Mouse (Mus musculus) midbrain, embryonic 10.5 days (tissue): Measurements from ENCODE around the gene Mus81. TPM values are rescaled to one million over a fixed set of nuclear protein-coding genes. Genes with fewer than 3 reads are reported as not detected.

Experiments used
- DNase-seq: peaks from one replicate; pipeline ENCODE4 v3.0.0-alpha.2; 2017; ENCODE audit warnings: low spot score
- H3K27ac ChIP-seq: fragments of 300-500 bp; sonication (generic); replicated peaks from 2 replicates; pipeline ENCODE4 v1.5.1; 2016; ENCODE audit warnings: mild to moderate bottlenecking
- H3K27me3 ChIP-seq: fragments of 300-500 bp; sonication (generic); 2 replicates; pipeline ENCODE4 v1.6.1; 2016; ENCODE audit warnings: low read depth, mild to moderate bottlenecking; ENCODE audit not compliant: poor library complexity, severe bottlenecking
- H3K36me3 ChIP-seq: fragments of 300-500 bp; sonication (generic); 2 replicates; pipeline ENCODE4 v1.6.1; 2016; ENCODE audit warnings: mild to moderate bottlenecking, moderate library complexity
- H3K4me1 ChIP-seq: fragments of 300-500 bp; sonication (generic); 2 replicates; pipeline ENCODE4 v1.6.1; 2016
- H3K4me3 ChIP-seq: fragments of 300-500 bp; sonication (generic); 2 replicates; pipeline ENCODE4 v1.5.1; 2016; ENCODE audit warnings: mild to moderate bottlenecking, moderate library complexity
- H3K9me3 ChIP-seq: fragments of 300-500 bp; sonication (generic); replicated peaks from 2 replicates; pipeline ENCODE4 v1.6.1; 2016; ENCODE audit warnings: mild to moderate bottlenecking
- WGBS: fragments of 180-500 bp; shearing (Covaris S2); methylation state at CpG from one replicate; pipeline ENCODE4 v1.1.7; 2016; 5-methylcytosine and 5-hydroxymethylcytosine counted together
- polyA plus RNA-seq: library from polyadenylated mRNA; unstranded; fragments of >200 nt; fragmentation: Nextera tagmentation; extraction: Ambion mirVana; gene quantifications from 2 replicates; pipeline ENCODE4 v1.2.1, GENCODE M21; 2016

Gene Mus81
- polyA plus RNA-seq, 1 experiment from 2014 or later: 41.3 TPM

GRCm38 (mm10) chr19:5475069-5475714 is 13.0 kb downstream of the Mus81 start:
- H3K4me1 ChIP-seq: peaks cover 27% of the 10 kb centered on the region
- no peak for DNase-seq
- WGBS: 27% methylated on average over 13 of the region's 13 CpGs
- H3K4me3 ChIP-seq: peak overlapping the region; percentile 68
- H3K9me3 ChIP-seq: no peaks in the 10 kb centered on the region
- peaks cover 10% of the 10 kb centered on the region; the same call in 1 of the 2 replicates for H3K27me3 ChIP-seq
- H3K27ac ChIP-seq: peak overlapping the region; percentile 90
- peaks cover 29% of the 10 kb centered on the region for H3K36me3 ChIP-seq

DNA sequence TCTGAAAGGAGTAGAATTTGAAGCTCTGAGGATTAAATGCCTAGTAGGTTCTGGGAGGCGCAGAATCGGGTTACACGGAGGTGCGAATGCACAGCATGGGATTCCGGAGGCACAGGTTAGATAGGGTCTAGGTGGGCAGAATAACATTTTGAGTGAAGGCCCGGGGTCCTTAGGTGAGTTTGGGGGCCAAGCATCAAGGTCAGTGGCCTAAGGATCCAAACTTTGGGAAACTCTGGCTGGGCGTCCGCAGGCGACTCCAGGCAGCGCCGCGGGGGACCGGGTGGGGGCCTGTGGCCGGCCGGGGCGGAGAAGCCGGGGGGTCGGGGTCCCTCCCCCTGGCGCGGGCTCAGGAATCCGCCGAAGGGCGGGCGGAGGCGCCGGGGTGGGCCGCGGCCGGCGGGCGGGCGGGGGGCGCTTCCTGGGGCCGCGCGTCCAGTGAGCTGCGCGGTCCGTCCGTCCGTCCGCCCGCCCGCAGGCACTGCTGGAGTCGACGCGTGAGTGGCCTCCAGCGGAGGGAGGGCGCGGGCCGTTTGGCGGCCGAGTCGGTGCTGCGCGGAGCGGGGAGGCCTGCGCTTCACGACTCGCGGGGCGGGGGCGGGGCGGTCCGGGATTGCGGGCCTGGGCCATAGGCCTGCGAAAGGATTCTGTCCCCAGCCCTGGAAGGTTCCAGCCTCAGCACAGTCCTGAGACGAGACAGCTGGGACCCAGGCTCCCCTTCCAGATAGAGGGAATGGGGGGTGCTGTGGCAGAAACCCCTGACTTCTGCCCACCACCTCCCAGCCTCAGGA is 13.7 kb downstream of the Mus81 start:
- under 1% methylated on average over 57 of the region's 68 CpGs for WGBS
- Histone ChIP-seq H3K27me3 (peaks cover 10% of the 10 kb centered on the region; the same call in 1 of the 2 replicates), H3K9me3 (no peaks in the 10 kb centered on the region), H3K4me1 (peaks cover 27% of the 10 kb centered on the region), H3K36me3 (peaks cover 23% of the 10 kb centered on the region), H3K4me3 (peak overlapping the region; percentile 68), H3K27ac (peak overlapping the region; percentile 90)
- peak; percentile 65 for DNase-seq

DNA sequence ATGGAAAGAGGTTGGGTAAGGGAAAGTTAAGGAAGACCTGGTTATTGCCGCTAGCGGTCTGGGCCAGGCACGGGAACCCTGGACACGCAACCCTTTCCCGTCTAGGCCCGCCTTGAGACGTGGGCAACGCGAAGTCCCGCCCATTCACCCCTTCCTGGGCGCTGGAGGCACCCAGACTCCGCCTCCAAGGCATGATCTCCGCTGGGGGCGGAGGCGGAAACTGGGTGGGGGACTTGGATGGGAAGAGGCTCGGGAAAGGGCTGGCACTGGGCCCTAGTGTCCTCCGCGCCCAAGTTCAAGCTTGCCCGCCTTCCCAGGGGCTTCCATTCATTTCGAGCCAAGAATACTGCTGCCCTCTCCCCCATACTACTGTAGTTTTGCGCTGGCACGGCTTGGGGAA is 14.5 kb downstream of the Mus81 start, which contains the start of gene Efemp2:
Gene Efemp2 (plus strand): TSS at position 235 of the 400 bp plus-strand sequence.
- Histone ChIP-seq H3K27me3 (peaks cover 10% of the 10 kb centered on the region; the same call in 1 of the 2 replicates), H3K4me1 (peaks cover 27% of the 10 kb centered on the region), H3K36me3 (peaks cover 16% of the 10 kb centered on the region), H3K27ac (peak within 1 kb of the TSS; percentile 90), H3K9me3 (no peaks in the 10 kb centered on the region), H3K4me3 (peak within 1 kb of the TSS; percentile 68)
- peak; percentile 80 for DNase-seq
- WGBS: 2% methylated on average over 22 of the region's 22 CpGs

- Histone ChIP-seq H3K9me3 (no peaks in the 10 kb centered on the region), H3K4me3 (no peak overlapping the region), H3K36me3 (peaks cover 7% of the 10 kb centered on the region), H3K27ac (no peak overlapping the region), H3K4me1 (peaks cover 27% of the 10 kb centered on the region), H3K27me3 (peaks cover 10% of the 10 kb centered on the region; the same call in 1 of the 2 replicates)
- 86% methylated on average over 3 of the region's 3 CpGs for WGBS
- DNase-seq: no peak
These were observed 15.3 kb downstream of the Mus81 start for GRCm38 (mm10) chr19:5472857-5473256.

DNA sequence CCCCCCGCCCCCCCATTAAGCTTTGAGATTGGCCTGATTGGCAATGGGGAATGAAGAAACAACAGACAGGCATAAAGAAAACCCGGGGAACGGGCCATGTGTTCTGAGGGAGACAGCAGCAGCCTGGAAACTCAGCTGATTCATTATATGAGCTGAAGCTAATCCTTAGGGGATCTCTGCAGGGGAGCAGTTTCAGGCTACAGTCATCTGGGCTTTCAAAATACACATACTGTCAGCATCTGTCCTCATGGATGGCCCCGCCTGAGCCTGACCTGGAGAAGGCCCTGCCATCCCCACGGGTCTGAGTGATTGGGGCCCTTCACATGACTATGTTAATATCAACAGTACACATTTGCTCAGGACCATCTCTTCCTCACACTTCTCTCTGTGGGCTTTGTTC is 16.4 kb downstream of the Mus81 start:
- no peaks in the 10 kb centered on the region for H3K9me3 ChIP-seq
- no peak for DNase-seq
- peaks cover 27% of the 10 kb centered on the region for H3K4me1 ChIP-seq
- H3K27me3 ChIP-seq: peaks cover 10% of the 10 kb centered on the region; the same call in 1 of the 2 replicates
- WGBS: 63% methylated on average over 5 of the region's 5 CpGs
- H3K27ac ChIP-seq: no peak overlapping the region
- H3K36me3 ChIP-seq: peaks cover 8% of the 10 kb centered on the region
- H3K4me3 ChIP-seq: no peak overlapping the region

DNA sequence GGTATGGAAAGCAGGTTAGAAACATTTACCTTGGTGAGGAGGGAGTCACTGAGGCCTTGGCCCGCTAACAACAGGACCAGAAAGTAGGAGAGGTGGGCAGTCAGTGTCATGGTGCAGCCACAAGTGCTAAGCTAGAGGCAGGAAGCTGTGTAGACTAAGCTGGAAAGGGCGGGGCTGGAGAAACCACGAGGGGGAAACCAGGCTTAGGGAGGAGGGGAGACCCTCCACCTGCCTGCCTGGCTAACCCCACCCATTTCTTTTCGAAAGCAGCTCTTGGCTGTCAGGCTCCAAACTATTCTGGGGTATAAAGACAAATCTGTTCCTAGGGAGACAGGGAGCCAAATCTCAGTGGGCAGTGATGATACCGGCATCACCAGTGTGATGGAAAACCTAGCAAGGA is 19.8 kb downstream of the Mus81 start, which contains the start of gene Ctsw:
Gene Ctsw (minus strand): TSS at position 134 of the 400 bp plus-strand sequence.
- H3K9me3 ChIP-seq: no peaks in the 10 kb centered on the region
- no peak within 1 kb of the TSS for H3K4me3 ChIP-seq
- H3K4me1 ChIP-seq: peaks cover 10% of the 10 kb centered on the region
- DNase-seq: no peak
- 54% methylated on average over 5 of the region's 5 CpGs for WGBS
- H3K27me3 ChIP-seq: no peaks in the 10 kb centered on the region
- peaks cover 43% of the 10 kb centered on the region for H3K36me3 ChIP-seq
- no peak within 1 kb of the TSS for H3K27ac ChIP-seq

GRCm38 (mm10) chr19:5466916-5467500 is 21.2 kb downstream of the Mus81 start:
- peaks cover 57% of the 10 kb centered on the region for H3K36me3 ChIP-seq
- no peaks in the 10 kb centered on the region for H3K9me3 ChIP-seq
- peaks cover 10% of the 10 kb centered on the region for H3K4me1 ChIP-seq
- no peak for DNase-seq
- WGBS: 90% methylated on average over 6 of the region's 6 CpGs
- H3K27me3 ChIP-seq: no peaks in the 10 kb centered on the region
- no peak overlapping the region for H3K27ac ChIP-seq
- no peak overlapping the region for H3K4me3 ChIP-seq

DNA sequence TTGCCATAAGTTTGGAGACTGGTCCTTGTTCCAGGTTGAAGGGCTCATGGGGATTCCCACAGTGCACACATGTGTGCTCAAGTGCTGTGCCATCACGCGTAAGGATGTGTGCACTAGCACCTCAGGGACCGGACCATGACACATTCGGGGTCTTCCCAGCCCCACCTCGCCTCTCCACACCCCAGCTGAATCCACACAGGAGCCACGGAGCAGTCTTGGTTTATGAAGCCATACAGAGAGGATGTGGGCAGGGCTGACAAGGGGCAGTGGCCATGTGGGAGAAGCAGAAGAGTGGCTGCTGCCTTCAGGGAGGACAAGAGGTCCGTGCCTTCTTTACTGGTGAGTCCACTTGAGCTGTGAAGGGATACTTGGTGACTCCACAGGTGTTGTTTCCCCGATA is 23.2 kb downstream of the Mus81 start:
- no peaks in the 10 kb centered on the region for H3K9me3 ChIP-seq
- H3K4me1 ChIP-seq: peaks cover 22% of the 10 kb centered on the region
- H3K27ac ChIP-seq: no peak overlapping the region
- no peak for DNase-seq
- 94% methylated on average over 8 of the region's 8 CpGs for WGBS
- no peaks in the 10 kb centered on the region for H3K27me3 ChIP-seq
- no peak overlapping the region for H3K4me3 ChIP-seq
- peaks cover 58% of the 10 kb centered on the region for H3K36me3 ChIP-seq

DNA sequence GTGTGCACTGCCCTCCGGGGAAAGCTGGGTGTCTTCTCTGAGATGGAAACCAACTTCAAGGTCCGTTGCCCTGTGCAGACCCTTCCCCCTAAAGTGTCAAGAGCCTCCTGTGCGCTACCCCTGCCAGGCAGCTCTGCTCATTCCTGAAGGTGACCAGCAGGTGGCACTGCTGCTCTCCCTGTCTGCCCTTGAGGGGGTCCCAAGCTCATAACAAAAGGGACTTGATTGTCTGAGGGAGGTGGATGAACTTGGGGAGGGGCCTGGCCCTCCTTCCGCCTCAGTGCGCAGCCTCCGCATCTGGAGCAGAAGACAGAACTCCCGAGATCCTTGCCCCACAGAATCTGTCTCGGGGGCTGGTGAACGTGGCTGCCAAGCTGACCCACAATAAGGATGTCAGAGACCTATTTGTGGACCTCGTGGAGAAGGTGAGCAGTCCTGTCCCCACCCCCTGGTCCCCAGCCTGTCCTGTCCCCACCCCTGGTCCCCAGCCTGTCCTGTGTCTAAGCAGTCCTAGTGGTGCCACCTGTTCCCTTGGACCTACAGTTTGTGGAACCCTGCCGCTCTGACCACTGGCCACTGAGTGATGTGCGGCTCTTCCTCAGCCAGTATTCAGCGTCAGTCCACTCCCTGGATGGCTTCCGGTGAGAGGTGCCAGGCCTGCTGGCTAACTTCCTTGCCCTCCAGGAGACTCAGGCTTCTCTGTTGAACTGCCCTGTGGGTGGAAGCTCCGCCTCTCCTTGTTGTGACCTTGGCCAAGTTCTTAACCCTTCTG is 24.2 kb downstream of the Mus81 start:
- peak overlapping the region; percentile 35 for H3K4me3 ChIP-seq
- H3K27ac ChIP-seq: peak overlapping the region; percentile 66
- peaks cover 27% of the 10 kb centered on the region for H3K4me1 ChIP-seq
- WGBS: 58% methylated on average over 15 of the region's 15 CpGs
- no peaks in the 10 kb centered on the region for H3K9me3 ChIP-seq
- peaks cover 9% of the 10 kb centered on the region for H3K27me3 ChIP-seq
- H3K36me3 ChIP-seq: peaks cover 58% of the 10 kb centered on the region
- peak; percentile 78 for DNase-seq

GRCm38 (mm10) chr19:5463212-5463611 is 25.0 kb downstream of the Mus81 start:
- Histone ChIP-seq H3K36me3 (peaks cover 58% of the 10 kb centered on the region), H3K4me1 (peaks cover 27% of the 10 kb centered on the region), H3K27me3 (peaks cover 17% of the 10 kb centered on the region), H3K9me3 (no peaks in the 10 kb centered on the region), H3K27ac (no peak overlapping the region), H3K4me3 (peak overlapping the region; percentile 14; the same call in 1 of the 2 replicates)
- no peak for DNase-seq
- 90% methylated on average over 9 of the region's 9 CpGs for WGBS

DNA sequence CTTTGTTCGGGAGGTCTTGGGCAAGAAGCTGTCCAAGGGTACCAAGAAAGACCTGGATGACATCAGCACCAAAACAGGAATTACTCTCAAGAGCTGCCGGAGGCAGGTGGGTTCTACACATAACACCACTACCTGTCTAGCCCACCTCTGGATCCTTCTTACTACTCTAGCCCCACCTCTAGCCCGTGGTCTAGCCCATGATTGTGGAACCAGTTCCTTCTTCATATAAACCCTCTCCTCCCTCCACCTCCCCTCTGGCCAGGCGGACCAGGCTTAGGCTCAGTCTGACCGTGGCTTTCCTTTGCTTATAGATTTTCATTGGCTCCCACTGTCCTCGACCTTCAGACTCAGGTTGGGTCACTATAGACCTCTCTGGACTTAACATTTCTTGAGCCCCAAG is 26.8 kb downstream of the Mus81 start:
- no peaks in the 10 kb centered on the region for H3K9me3 ChIP-seq
- peaks cover 45% of the 10 kb centered on the region for H3K36me3 ChIP-seq
- no peak overlapping the region for H3K27ac ChIP-seq
- H3K4me3 ChIP-seq: peak overlapping the region; percentile 73
- no peak for DNase-seq
- peaks cover 45% of the 10 kb centered on the region for H3K4me1 ChIP-seq
- peaks cover 20% of the 10 kb centered on the region for H3K27me3 ChIP-seq
- WGBS: 89% methylated on average over 6 of the region's 6 CpGs

DNA sequence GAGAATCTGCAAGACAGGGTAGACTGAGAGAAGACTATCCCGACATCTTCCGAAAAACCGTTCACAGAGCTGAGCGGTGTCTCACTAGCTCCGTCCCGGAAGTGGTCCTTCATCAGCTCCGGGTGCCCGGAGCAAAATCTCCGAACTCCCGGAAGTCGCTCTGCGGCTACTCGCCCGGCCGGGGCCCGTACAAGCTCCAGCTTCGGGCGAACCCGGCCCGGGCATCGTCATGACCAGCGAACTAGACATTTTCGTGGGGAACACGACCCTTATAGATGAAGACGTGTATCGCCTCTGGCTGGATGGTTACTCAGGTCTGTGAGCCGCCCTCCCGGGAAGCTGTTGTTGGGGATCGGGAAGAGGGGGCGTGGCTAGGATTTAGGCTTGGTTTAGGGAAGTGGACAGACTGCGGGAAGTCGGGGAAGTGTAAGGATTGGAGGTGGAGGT is 27.7 kb downstream of the Mus81 start, which contains the start of gene Fibp:
Gene Fibp (plus strand): TSS at position 151 of the 447 bp plus-strand sequence.
- under 1% methylated on average over 32 of the region's 32 CpGs for WGBS
- H3K27ac ChIP-seq: peak within 1 kb of the TSS; percentile 83
- peak within 1 kb of the TSS; percentile 73 for H3K4me3 ChIP-seq
- H3K4me1 ChIP-seq: peaks cover 54% of the 10 kb centered on the region
- H3K27me3 ChIP-seq: peaks cover 22% of the 10 kb centered on the region
- peaks cover 36% of the 10 kb centered on the region for H3K36me3 ChIP-seq
- DNase-seq: peak; percentile 93
- no peaks in the 10 kb centered on the region for H3K9me3 ChIP-seq
